Mouse (Mus musculus) forebrain, embryonic 15.5 days (tissue): ENCODE results near the gene Sgpp1. TPM values are rescaled to one million over a fixed set of nuclear protein-coding genes. Genes with fewer than 3 reads are reported as not detected.
A peak's percentile ranks its signal among the peaks of the same experiment; 100 is the strongest.

Experiments used
- ATAC-seq: fragments of 200-750 bp; cut with Nextera tagmentation; replicated peaks from 2 replicates; pipeline ENCODE4 v1.8.0; 2017; ENCODE audit warnings: mild to moderate bottlenecking, moderate TSS enrichment, moderate library complexity
- H3K27ac ChIP-seq: fragments of 300-500 bp; sonication (generic); replicated peaks from 2 replicates; pipeline ENCODE4 v1.5.1; 2015; ENCODE audit warnings: mild to moderate bottlenecking, inconsistent platforms
- H3K27me3 ChIP-seq: fragments of 300-500 bp; sonication (generic); 2 replicates; pipeline ENCODE4 v1.6.1; 2015; ENCODE audit warnings: inconsistent platforms
- H3K36me3 ChIP-seq: fragments of 300-500 bp; sonication (generic); 2 replicates; pipeline ENCODE4 v1.6.1; 2015; ENCODE audit warnings: mild to moderate bottlenecking, inconsistent platforms
- H3K4me1 ChIP-seq: fragments of 300-500 bp; sonication (generic); 2 replicates; pipeline ENCODE4 v1.6.1; 2015; ENCODE audit warnings: inconsistent platforms
- H3K4me2 ChIP-seq: fragments of 300-500 bp; sonication (generic); replicated peaks from 2 replicates; pipeline ENCODE4 v1.6.1; 2015; ENCODE audit warnings: mild to moderate bottlenecking, inconsistent platforms
- H3K4me3 ChIP-seq: fragments of 300-500 bp; sonication (generic); 2 replicates; pipeline ENCODE4 v1.5.1; 2015; ENCODE audit warnings: mild to moderate bottlenecking, inconsistent platforms
- H3K9ac ChIP-seq: fragments of 300-500 bp; sonication (generic); replicated peaks from 2 replicates; pipeline ENCODE4 v1.6.1; 2015; ENCODE audit warnings: mild to moderate bottlenecking, inconsistent platforms
- H3K9me3 ChIP-seq: fragments of 300-500 bp; sonication (generic); 2 replicates; pipeline ENCODE4 v1.6.1; 2016; ENCODE audit warnings: inconsistent platforms
- WGBS: fragments of 180-500 bp; shearing (Covaris S2); methylation state at CpG from one replicate; pipeline ENCODE4 v1.1.7; 2015; ENCODE audit warnings: mixed read lengths; 5-methylcytosine and 5-hydroxymethylcytosine counted together
- polyA plus RNA-seq: library from polyadenylated mRNA; unstranded; fragments of >200 nt; fragmentation: Nextera tagmentation; extraction: Ambion mirVana; gene quantifications from 2 replicates; pipeline ENCODE4 v1.2.1, GENCODE M21; 2015

Gene Sgpp1
- polyA plus RNA-seq, 1 experiment from 2014 or later, result 15.8 TPM

- no peak for ATAC-seq
- Histone ChIP-seq H3K4me3 (no peak overlapping the region), H3K9me3 (no peaks in the 10 kb centered on the region), H3K27ac (no peak overlapping the region), H3K36me3 (no peaks in the 10 kb centered on the region), H3K9ac (no peak overlapping the region), H3K4me1 (no peaks in the 10 kb centered on the region), H3K4me2 (no peak overlapping the region), H3K27me3 (no peaks in the 10 kb centered on the region)
- WGBS, result 83% methylated on average over 4 of the region's 4 CpGs
Measured at GRCm38 (mm10) chr12:75681101-75681500, 54.4 kb downstream of the Sgpp1 start.

DNA sequence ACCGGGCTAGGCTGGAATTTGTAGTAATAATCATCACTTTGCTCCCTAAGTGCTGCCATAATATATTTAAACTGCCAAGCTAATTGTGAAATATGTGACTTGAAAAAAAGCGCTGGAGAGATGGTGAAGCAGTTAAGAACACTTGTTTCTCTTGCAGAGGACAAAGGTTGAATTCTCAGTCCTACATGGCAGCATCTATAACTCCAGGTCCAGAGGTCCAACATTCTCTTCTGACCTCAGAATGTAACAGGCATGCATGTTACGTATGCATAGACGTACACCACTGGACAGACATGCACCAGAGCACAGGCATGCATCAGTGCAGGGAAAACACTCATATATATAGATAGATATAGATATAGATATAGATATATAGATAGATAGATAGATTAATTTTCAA lies 57.1 kb downstream of the Sgpp1 start:
- ATAC-seq, result no peak
- H3K9me3 ChIP-seq, result no peaks in the 10 kb centered on the region
- 93% methylated on average over 4 of the region's 4 CpGs for WGBS
- no peaks in the 10 kb centered on the region for H3K4me1 ChIP-seq
- no peaks in the 10 kb centered on the region for H3K36me3 ChIP-seq
- no peak overlapping the region for H3K4me2 ChIP-seq
- H3K27ac ChIP-seq, result no peak overlapping the region
- no peak overlapping the region for H3K9ac ChIP-seq
- no peaks in the 10 kb centered on the region for H3K27me3 ChIP-seq
- H3K4me3 ChIP-seq, result no peak overlapping the region

GRCm38 (mm10) chr12:75672630-75673029 lies 62.9 kb downstream of the Sgpp1 start:
- Histone ChIP-seq H3K4me1 (peaks cover 19% of the 10 kb centered on the region), H3K9me3 (no peaks in the 10 kb centered on the region), H3K36me3 (no peaks in the 10 kb centered on the region), H3K4me3 (no peak overlapping the region), H3K27ac (no peak overlapping the region), H3K9ac (no peak overlapping the region), H3K4me2 (no peak overlapping the region), H3K27me3 (no peaks in the 10 kb centered on the region)
- no peak for ATAC-seq
- 95% methylated on average over 4 of the region's 4 CpGs for WGBS

GRCm38 (mm10) chr12:75671759-75672315 lies 63.7 kb downstream of the Sgpp1 start:
- 84% methylated on average over 3 of the region's 3 CpGs for WGBS
- no peak for ATAC-seq

GRCm38 (mm10) chr12:75670611-75671010 lies 64.9 kb downstream of the Sgpp1 start:
- H3K4me1 ChIP-seq, result peaks cover 19% of the 10 kb centered on the region
- WGBS, result 89% methylated on average over 6 of the region's 6 CpGs
- peak overlapping the region; percentile 61 for H3K4me2 ChIP-seq
- H3K27me3 ChIP-seq, result no peaks in the 10 kb centered on the region
- H3K4me3 ChIP-seq, result peak overlapping the region; percentile 66
- H3K36me3 ChIP-seq, result no peaks in the 10 kb centered on the region
- H3K9ac ChIP-seq, result peak overlapping the region; percentile 48; the same call in 1 of the 2 replicates
- no peak for ATAC-seq
- no peak overlapping the region for H3K27ac ChIP-seq
- H3K9me3 ChIP-seq, result no peaks in the 10 kb centered on the region

More at GRCm38 (mm10) chr12:75671759-75672315, 63.7 kb downstream of the Sgpp1 start:
- no peak overlapping the region for H3K4me3 ChIP-seq
- H3K4me2 ChIP-seq, result no peak overlapping the region
- peaks cover 19% of the 10 kb centered on the region for H3K4me1 ChIP-seq
- no peak overlapping the region for H3K9ac ChIP-seq
- H3K36me3 ChIP-seq, result no peaks in the 10 kb centered on the region
- no peaks in the 10 kb centered on the region for H3K9me3 ChIP-seq
- no peak overlapping the region for H3K27ac ChIP-seq
- H3K27me3 ChIP-seq, result no peaks in the 10 kb centered on the region

DNA sequence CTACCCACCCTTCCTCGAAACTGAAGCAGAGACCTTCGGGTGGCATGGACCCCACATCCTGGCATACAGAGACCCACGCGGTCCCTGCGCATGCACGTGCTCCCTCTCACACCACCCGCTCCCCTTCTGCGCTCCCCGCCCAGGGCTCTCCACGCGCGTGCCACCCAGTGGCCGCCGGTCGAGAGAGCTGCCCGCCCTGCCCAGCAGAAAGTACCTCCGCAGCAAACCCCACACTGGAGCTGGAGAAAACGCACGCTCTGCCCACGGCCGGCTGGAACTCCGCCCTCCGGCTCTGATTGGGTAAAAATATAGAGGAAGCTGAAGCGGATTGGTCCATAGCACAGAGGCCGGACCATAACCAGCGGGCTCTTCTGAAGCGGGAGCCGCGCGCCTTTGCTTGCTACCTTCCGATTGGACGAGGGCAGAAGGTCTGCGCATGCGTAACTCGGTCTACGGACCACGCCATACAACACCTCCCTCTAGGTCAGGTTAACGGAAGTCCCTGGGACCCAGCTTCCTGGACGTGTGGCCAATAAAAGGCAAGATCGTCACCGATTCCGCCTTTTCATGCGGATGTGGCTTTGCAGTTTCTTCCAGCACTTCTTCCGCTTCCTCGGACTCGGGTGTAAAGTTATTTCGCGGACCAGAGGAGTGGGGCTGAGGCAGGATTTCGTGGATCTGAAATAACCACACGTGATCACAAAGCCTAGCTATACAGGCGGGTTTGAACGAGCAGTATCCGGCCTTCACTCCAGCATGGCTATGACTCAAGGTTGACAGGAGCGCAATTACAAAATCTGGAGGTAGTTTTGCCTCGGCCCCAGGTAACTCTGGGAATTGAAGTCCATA lies 66.0 kb downstream of the Sgpp1 start, which contains the start of gene Wdr89:
Gene Wdr89, minus strand, starts transcription at position 280 of the 849 bp plus-strand sequence.
- H3K27ac ChIP-seq, result peak within 1 kb of the TSS; percentile 83
- no peaks in the 10 kb centered on the region for H3K36me3 ChIP-seq
- H3K4me1 ChIP-seq, result peaks cover 19% of the 10 kb centered on the region
- H3K27me3 ChIP-seq, result no peaks in the 10 kb centered on the region
- H3K9me3 ChIP-seq, result no peaks in the 10 kb centered on the region
- ATAC-seq, result peak; percentile 99
- under 1% methylated on average over 55 of the region's 55 CpGs for WGBS
- peak within 1 kb of the TSS; percentile 66 for H3K4me3 ChIP-seq
- peak within 1 kb of the TSS; percentile 84 for H3K4me2 ChIP-seq
- peak within 1 kb of the TSS; percentile 72 for H3K9ac ChIP-seq

DNA sequence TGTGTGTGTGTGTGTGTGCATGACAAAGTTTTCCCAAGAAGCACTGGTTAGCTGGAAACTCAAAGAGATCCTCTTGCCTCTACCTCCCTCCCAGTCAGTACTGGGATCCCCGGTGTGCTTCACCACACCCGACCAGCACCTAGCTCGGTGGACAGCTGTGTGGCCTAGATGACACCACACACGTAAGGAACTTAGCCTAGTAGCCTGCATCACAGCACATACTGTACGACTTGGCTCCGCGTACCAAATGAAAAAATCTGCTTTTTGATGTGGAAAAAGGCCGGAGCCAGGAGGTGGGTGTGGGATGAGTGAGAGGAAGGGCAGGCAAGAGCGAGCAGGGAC lies 66.6 kb downstream of the Sgpp1 start:
- under 1% methylated on average over 9 of the region's 9 CpGs for whole genome bisulfite sequencing
- Histone ChIP-seq H3K9ac (peak overlapping the region; percentile 72), H3K4me2 (peak overlapping the region; percentile 84), H3K27me3 (no peaks in the 10 kb centered on the region), H3K36me3 (no peaks in the 10 kb centered on the region), H3K9me3 (no peaks in the 10 kb centered on the region), H3K4me3 (peak overlapping the region; percentile 66), H3K4me1 (peaks cover 19% of the 10 kb centered on the region), H3K27ac (peak overlapping the region; percentile 83)
- no peak for ATAC-seq

DNA sequence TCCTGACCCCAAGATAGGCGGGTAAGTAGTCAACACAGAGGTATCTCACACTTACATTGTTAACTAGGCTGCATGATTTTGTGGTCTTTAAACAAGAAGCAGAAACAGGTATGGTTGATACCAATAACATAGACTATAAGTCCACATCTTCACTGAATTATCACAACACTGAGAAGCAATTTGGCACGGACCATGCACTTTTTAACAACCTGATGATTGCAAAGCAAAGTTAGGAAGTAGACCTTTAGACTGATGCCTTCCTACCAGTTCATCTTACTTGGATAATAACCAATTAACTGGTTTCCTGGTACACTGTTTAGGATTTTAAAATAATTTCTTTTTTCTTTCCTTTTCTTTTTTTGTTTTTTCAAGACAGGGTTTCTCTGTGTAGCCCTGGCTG lies 67.3 kb downstream of the Sgpp1 start:
- Histone ChIP-seq H3K9me3 (no peaks in the 10 kb centered on the region), H3K4me1 (peaks cover 19% of the 10 kb centered on the region), H3K36me3 (no peaks in the 10 kb centered on the region), H3K27ac (no peak overlapping the region), H3K27me3 (no peaks in the 10 kb centered on the region), H3K9ac (no peak overlapping the region), H3K4me2 (peak overlapping the region; percentile 84; the same call in 1 of the 2 replicates), H3K4me3 (0 out of 2 replicates have a peak overlapping the region, but pooled peaks have one; percentile 66)
- WGBS, result 93% methylated on average over 2 of the region's 2 CpGs
- ATAC-seq, result no peak

- Histone ChIP-seq H3K9me3 (no peaks in the 10 kb centered on the region), H3K4me3 (no peak overlapping the region), H3K36me3 (no peaks in the 10 kb centered on the region), H3K4me2 (no peak overlapping the region), H3K4me1 (peaks cover 19% of the 10 kb centered on the region), H3K27ac (no peak overlapping the region), H3K27me3 (no peaks in the 10 kb centered on the region), H3K9ac (no peak overlapping the region)
- ATAC-seq, result no peak
Measured at GRCm38 (mm10) chr12:75666939-75667338, 68.6 kb downstream of the Sgpp1 start.

- Histone ChIP-seq H3K27me3 (no peaks in the 10 kb centered on the region), H3K36me3 (no peaks in the 10 kb centered on the region), H3K4me1 (peaks cover 10% of the 10 kb centered on the region), H3K9ac (no peak overlapping the region), H3K27ac (no peak overlapping the region), H3K4me3 (no peak overlapping the region), H3K9me3 (no peaks in the 10 kb centered on the region), H3K4me2 (no peak overlapping the region)
- ATAC-seq, result no peak
- 5% methylated on average over 6 of the region's 6 CpGs for WGBS
Measured at GRCm38 (mm10) chr12:75664516-75664810, 71.1 kb downstream of the Sgpp1 start.
